Mouse (Mus musculus): ENCODE measurements around the gene Map1a. TPM values are rescaled to one million over a fixed set of nuclear protein-coding genes. Genes with fewer than 3 reads are reported as not detected.

Map1a gene
- polyA plus RNA-seq, 1 experiment from 2014 or later = 5.2 TPM

GRCm38 (mm10) chr2:121294753-121295607 lies 5.6 kb downstream of the Map1a start:
- no peak for DNase-seq (ENCODE audit: low spot score)
- Histone ChIP-seq H3K4me3 (peak overlapping the region; percentile 64), H3K9me3 (no peaks in the 10 kb centered on the region), H3K27ac (peak overlapping the region; percentile 88), H3K27me3 (ENCODE audit: insufficient read depth, poor library complexity, severe bottlenecking) (peaks cover 67% of the 10 kb centered on the region), H3K4me1 (peaks cover 54% of the 10 kb centered on the region), H3K36me3 (peaks cover 9% of the 10 kb centered on the region)
- under 1% methylated on average over 18 of the region's 18 CpGs for WGBS

GRCm38 (mm10) chr2:121295608-121296571 lies 6.5 kb downstream of the Map1a start:
- peak overlapping the region; percentile 64 for H3K4me3 ChIP-seq
- no peak for DNase-seq (ENCODE audit: low spot score)
- H3K27me3 ChIP-seq (ENCODE audit: insufficient read depth, poor library complexity, severe bottlenecking) = peaks cover 67% of the 10 kb centered on the region
- H3K27ac ChIP-seq = peak overlapping the region; percentile 88
- H3K36me3 ChIP-seq = peaks cover 17% of the 10 kb centered on the region
- no peaks in the 10 kb centered on the region for H3K9me3 ChIP-seq
- under 1% methylated on average over 14 of the region's 15 CpGs for WGBS
- H3K4me1 ChIP-seq = peaks cover 53% of the 10 kb centered on the region

- Histone ChIP-seq H3K27me3 (ENCODE audit: insufficient read depth, poor library complexity, severe bottlenecking) (peaks cover 66% of the 10 kb centered on the region), H3K27ac (peak overlapping the region; percentile 88; the same call in 1 of the 2 replicates), H3K36me3 (peaks cover 26% of the 10 kb centered on the region), H3K4me1 (peaks cover 53% of the 10 kb centered on the region), H3K9me3 (no peaks in the 10 kb centered on the region), H3K4me3 (peak overlapping the region; percentile 64)
- DNase-seq (ENCODE audit: low spot score) = no peak
- 7% methylated on average over 6 of the region's 6 CpGs for WGBS
Observed at GRCm38 (mm10) chr2:121296754-121297231, 7.4 kb downstream of the Map1a start.

GRCm38 (mm10) chr2:121297701-121298100 lies 8.3 kb downstream of the Map1a start:
- Histone ChIP-seq H3K27me3 (ENCODE audit: insufficient read depth, poor library complexity, severe bottlenecking) (peaks cover 73% of the 10 kb centered on the region), H3K9me3 (no peaks in the 10 kb centered on the region), H3K27ac (peak overlapping the region; percentile 23; the same call in 1 of the 2 replicates), H3K4me3 (peak overlapping the region; percentile 31), H3K4me1 (peaks cover 53% of the 10 kb centered on the region), H3K36me3 (peaks cover 36% of the 10 kb centered on the region)
- 5% methylated on average over 9 of the region's 9 CpGs for WGBS
- no peak for DNase-seq (ENCODE audit: low spot score)

- H3K27ac ChIP-seq = peak overlapping the region; percentile 23; the same call in 1 of the 2 replicates
- H3K27me3 ChIP-seq (ENCODE audit: insufficient read depth, poor library complexity, severe bottlenecking) = peaks cover 74% of the 10 kb centered on the region
- H3K9me3 ChIP-seq = no peaks in the 10 kb centered on the region
- peaks cover 40% of the 10 kb centered on the region for H3K36me3 ChIP-seq
- 1% methylated on average over 8 of the region's 8 CpGs for WGBS
- DNase-seq (ENCODE audit: low spot score) = no peak
- peaks cover 53% of the 10 kb centered on the region for H3K4me1 ChIP-seq
- H3K4me3 ChIP-seq = peak overlapping the region; percentile 31
Observed at GRCm38 (mm10) chr2:121298131-121298530, 8.7 kb downstream of the Map1a start.

GRCm38 (mm10) chr2:121299471-121299870 lies 10.1 kb downstream of the Map1a start:
- H3K4me3 ChIP-seq = no peak overlapping the region
- no peak for DNase-seq (ENCODE audit: low spot score)
- H3K4me1 ChIP-seq = peaks cover 46% of the 10 kb centered on the region
- no peak overlapping the region for H3K27ac ChIP-seq
- H3K27me3 ChIP-seq (ENCODE audit: insufficient read depth, poor library complexity, severe bottlenecking) = peaks cover 79% of the 10 kb centered on the region
- peaks cover 53% of the 10 kb centered on the region for H3K36me3 ChIP-seq
- WGBS = 74% methylated on average over 17 of the region's 17 CpGs
- H3K9me3 ChIP-seq = no peaks in the 10 kb centered on the region

GRCm38 (mm10) chr2:121300036-121300435 lies 10.6 kb downstream of the Map1a start:
- Histone ChIP-seq H3K36me3 (peaks cover 59% of the 10 kb centered on the region), H3K27me3 (ENCODE audit: insufficient read depth, poor library complexity, severe bottlenecking) (peaks cover 82% of the 10 kb centered on the region)
- 82% methylated on average over 10 of the region's 10 CpGs for whole genome bisulfite sequencing

GRCm38 (mm10) chr2:121308997-121309416 lies 19.6 kb downstream of the Map1a start:
- Histone ChIP-seq H3K4me1 (peaks cover 31% of the 10 kb centered on the region), H3K4me3 (peak overlapping the region; percentile 17; the same call in 1 of the 2 replicates), H3K9me3 (no peaks in the 10 kb centered on the region), H3K36me3 (peaks cover 51% of the 10 kb centered on the region), H3K27me3 (ENCODE audit: insufficient read depth, poor library complexity, severe bottlenecking) (peaks cover 38% of the 10 kb centered on the region), H3K27ac (peak overlapping the region; percentile 42; the same call in 1 of the 2 replicates)
- no peak for DNase-seq (ENCODE audit: low spot score)
- 19% methylated on average over 5 of the region's 5 CpGs for WGBS

More at GRCm38 (mm10) chr2:121300036-121300435, 10.6 kb downstream of the Map1a start:
- Histone ChIP-seq H3K4me1 (peaks cover 40% of the 10 kb centered on the region), H3K9me3 (no peaks in the 10 kb centered on the region), H3K4me3 (no peak overlapping the region), H3K27ac (no peak overlapping the region)
- no peak for DNase-seq (ENCODE audit: low spot score)

GRCm38 (mm10) chr2:121316278-121316677 lies 26.9 kb downstream of the Map1a start:
- no peak overlapping the region for H3K4me3 ChIP-seq
- DNase-seq (ENCODE audit: low spot score) = no peak

GRCm38 (mm10) chr2:121323041-121323440 lies 33.6 kb downstream of the Map1a start:
- Histone ChIP-seq H3K27ac (no peak overlapping the region), H3K4me1 (no peaks in the 10 kb centered on the region), H3K9me3 (no peaks in the 10 kb centered on the region), H3K36me3 (peaks cover 20% of the 10 kb centered on the region), H3K4me3 (no peak overlapping the region), H3K27me3 (ENCODE audit: insufficient read depth, poor library complexity, severe bottlenecking) (no peaks in the 10 kb centered on the region)
- 82% methylated on average over 10 of the region's 10 CpGs for WGBS
- DNase-seq (ENCODE audit: low spot score) = no peak

More at GRCm38 (mm10) chr2:121316278-121316677, 26.9 kb downstream of the Map1a start:
- peaks cover 26% of the 10 kb centered on the region for H3K36me3 ChIP-seq
- no peaks in the 10 kb centered on the region for H3K27me3 ChIP-seq (ENCODE audit: insufficient read depth, poor library complexity, severe bottlenecking)
- peaks cover 4% of the 10 kb centered on the region; the same call in 1 of the 2 replicates for H3K4me1 ChIP-seq
- WGBS = 48% methylated on average over 8 of the region's 8 CpGs
- H3K9me3 ChIP-seq = no peaks in the 10 kb centered on the region
- H3K27ac ChIP-seq = no peak overlapping the region

- H3K9me3 ChIP-seq = no peaks in the 10 kb centered on the region
- no peak overlapping the region for H3K27ac ChIP-seq
- H3K4me1 ChIP-seq = no peaks in the 10 kb centered on the region
- no peak overlapping the region for H3K4me3 ChIP-seq
- no peaks in the 10 kb centered on the region for H3K27me3 ChIP-seq (ENCODE audit: insufficient read depth, poor library complexity, severe bottlenecking)
- WGBS = 76% methylated on average over 10 of the region's 10 CpGs
- peaks cover 20% of the 10 kb centered on the region for H3K36me3 ChIP-seq
- DNase-seq (ENCODE audit: low spot score) = no peak
Observed at GRCm38 (mm10) chr2:121323693-121324470, 34.5 kb downstream of the Map1a start.

- Histone ChIP-seq H3K27ac (no peak overlapping the region), H3K27me3 (ENCODE audit: insufficient read depth, poor library complexity, severe bottlenecking) (no peaks in the 10 kb centered on the region), H3K4me3 (no peak overlapping the region), H3K9me3 (no peaks in the 10 kb centered on the region), H3K36me3 (peaks cover 7% of the 10 kb centered on the region; the same call in 1 of the 2 replicates), H3K4me1 (no peaks in the 10 kb centered on the region)
- DNase-seq (ENCODE audit: low spot score) = no peak
- WGBS = 80% methylated on average over 2 of the region's 2 CpGs
Observed at GRCm38 (mm10) chr2:121329492-121329891, 40.1 kb downstream of the Map1a start.

Data from heart, embryonic 10.5 days (tissue).